Mouse (Mus musculus) monocyte, adult 5-6 weeks (primary cell): ENCODE measurements around the gene Mok. TPM values are rescaled to one million over a fixed set of nuclear protein-coding genes. Genes with fewer than 3 reads are reported as not detected.
"Not testable (repeated sequence)": the region's sequence is repeated elsewhere in the genome, so short reads cannot be mapped to it uniquely, and the experiment has no call there.

Experiments used
- ATAC-seq: fragments of 153-309, 156-312 bp; replicated peaks from 2 replicates; pipeline ENCODE4 v1.8.0; 2017; ENCODE audit warnings: mild to moderate bottlenecking; ENCODE audit not compliant: low TSS enrichment, insufficient number of reproducible peaks, severe bottlenecking, poor library complexity, low FRiP score
- total RNA-seq: library from RNA; stranded (forward); fragments of 200-1000, 200-491, 200-594 nt; gene quantifications from 3 replicates; pipeline ENCODE4 v1.2.3, GENCODE M21; 2017

Gene Mok
- 0.10 to 0.32 TPM in 2 of 3 replicates, not detected in the other for total RNA-seq

DNA sequence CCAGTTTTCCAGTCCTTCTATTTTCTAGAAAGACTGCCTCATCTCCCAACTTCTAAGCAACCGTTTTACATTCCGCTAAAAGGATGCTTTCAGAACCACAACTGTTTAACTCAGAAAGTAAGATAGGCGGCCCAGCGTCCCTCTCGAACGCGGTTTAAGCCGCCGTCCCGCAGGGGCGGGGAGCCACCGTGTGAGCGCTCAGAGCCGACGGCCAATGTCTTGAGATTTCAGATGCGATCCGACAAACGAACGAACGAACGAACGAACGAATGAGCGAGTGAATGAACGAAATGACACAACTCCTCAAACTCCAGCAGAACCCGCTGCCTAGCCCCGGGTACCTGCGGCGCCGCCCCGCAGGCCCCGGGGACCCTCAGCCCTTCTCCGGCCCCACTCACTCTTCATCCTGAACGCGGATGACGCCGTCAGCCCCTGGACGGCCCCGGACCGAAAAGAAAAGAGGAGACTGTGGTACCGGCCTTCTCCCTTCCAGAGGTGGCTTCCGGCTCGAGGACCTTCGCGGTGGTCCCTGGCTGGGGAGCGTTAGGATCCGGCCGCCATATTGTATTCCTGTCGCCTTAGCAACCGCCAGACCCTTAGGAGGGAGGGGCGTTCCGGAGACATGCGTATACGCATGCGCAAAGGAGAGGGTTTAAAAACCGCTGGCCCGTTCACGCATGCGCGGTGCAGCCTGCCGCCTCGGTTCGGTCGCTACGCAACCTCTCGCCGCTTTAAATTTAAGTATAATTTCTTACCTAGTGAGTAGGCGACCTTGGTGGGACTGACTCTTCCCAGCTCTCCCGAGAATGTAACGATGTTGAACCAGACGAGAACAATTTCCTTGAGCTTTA, at the start of gene Mok:
Gene Mok (minus strand): TSS at position 592 of the 851 bp plus-strand sequence.
- peak; percentile 60 for ATAC-seq

DNA sequence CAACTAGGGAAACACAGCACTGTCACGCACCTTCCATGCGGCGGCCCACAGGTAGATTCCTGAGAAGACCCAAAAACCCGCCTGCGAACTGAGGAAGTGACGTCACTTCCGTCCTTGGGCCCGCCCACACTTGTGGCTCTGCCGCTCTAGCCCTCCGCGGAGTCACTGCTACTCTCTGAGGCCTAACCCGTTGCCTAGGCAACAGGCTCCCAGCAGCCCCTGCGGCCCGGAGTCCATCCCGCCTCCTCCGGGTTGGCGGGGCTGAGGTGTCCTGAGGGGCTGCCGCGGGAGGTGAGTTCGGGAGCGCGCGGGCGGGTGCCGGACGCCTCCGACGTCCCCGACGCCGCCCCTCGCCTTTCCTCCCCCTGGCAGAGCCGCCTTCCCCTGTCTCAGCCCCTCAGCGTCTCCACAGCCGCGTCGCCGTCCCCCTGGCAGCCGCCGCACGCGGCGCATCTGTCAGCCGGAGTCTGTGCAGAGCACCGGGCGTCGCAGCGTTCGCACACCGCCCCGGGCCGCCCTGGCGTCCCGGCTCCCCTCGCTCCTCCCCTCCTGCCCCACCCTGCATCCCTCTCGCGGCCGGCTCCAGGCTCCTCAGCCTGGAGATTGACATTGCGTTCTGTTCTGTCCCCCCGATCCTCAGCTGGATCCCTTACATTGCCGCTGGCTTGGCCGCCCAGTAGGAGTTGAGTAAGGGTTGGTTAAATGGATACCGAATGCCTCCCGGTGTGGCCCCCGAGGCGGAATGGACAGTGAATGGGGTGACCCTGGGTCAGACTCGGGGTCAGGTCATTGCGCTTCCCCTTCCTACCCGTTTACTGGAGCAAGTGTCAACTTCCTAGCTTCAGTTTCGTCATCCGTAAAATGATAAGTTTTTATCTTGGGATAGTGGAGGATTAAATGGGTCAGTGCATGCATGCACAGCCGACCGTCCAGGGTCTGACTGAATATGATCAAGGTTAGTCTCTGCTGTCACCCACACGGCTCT, 48.6 kb upstream of the Mok start, which contains the start of the genes Cinp and Tecpr2:
Gene Cinp (minus strand): TSS at position 110 of the 985 bp plus-strand sequence.
Gene Tecpr2 (plus strand): TSS at position 229 of the 985 bp plus-strand sequence.
- ATAC-seq = peak; percentile 97

DNA sequence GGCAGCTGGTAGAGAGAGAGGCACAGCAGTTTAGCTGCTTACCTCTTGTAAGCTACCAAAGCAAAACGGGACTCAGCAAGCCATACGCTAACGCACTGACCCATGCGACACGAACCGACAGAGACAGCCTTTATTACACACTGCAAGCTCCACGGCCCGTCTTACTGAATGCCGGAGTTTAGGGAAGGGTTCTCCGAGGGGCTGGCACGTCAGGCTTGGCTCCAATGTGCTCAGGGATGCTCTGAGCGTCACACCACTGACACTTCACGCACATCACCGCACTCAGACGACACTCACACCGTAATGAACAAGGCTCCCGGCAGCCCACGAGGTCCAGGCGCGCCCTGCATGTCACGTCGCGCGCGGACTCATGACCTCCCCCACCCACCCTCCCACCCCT, 47.9 kb upstream of the Mok start:
- peak; percentile 23 for ATAC-seq

DNA sequence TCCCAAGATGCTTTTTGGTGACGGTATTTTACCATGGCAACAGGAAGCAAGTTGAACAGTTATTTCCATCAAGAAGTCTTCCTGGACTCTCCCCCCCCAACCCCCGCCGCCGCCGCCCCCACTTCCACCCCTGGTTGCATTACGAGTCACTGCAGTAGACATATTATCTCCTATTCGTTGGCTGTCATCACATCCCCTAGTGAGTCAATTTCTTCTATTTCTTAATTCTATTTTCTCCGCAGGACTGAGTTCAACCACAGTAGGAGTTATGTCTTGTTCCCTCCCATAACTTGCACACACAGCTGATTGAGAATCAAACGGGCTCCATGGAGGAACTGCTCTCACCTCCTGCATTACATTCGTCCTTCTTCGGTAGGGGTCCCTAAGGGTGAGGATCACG, 47.4 kb upstream of the Mok start:
- no peak for ATAC-seq

DNA sequence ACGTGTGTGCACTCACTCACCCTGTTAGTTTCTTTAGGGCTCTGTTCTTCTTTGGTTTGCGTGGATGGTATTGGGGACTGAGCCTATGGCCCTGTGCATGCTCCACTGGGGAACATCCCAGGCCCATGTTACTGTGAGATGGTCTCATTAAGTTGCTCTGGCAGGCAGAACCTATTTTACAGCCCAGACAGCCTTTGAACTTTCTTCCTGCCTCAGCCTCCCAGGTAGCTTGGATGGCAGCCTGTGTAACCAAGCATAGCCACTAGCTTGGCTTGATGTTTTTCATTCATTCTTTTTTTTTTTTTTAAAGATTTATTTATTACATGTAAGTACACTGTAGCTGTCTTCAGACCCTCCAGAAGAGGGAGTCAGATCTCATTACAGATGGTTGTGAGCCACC, 44.5 kb upstream of the Mok start:
- no peak for ATAC-seq

DNA sequence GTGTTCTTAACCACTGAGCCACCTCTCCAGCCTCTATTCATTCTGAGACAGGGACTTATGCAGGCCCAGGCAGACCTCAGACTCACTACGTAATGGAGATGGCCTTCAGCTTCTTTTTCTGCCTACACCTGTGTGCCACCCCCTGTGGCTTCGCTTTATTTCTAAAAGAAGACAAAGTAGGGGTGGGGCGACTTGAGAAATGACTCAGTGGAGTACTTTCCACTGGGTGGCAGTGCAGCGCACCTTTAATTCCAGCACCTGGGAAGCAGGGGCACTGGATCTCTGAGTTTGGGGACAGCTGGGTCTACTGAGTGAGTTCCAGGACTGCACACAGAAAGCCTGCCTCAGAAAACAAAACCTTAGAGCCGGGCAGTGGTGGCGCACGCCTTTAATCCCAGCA, 41.6 kb upstream of the Mok start:
- no peak for ATAC-seq

DNA sequence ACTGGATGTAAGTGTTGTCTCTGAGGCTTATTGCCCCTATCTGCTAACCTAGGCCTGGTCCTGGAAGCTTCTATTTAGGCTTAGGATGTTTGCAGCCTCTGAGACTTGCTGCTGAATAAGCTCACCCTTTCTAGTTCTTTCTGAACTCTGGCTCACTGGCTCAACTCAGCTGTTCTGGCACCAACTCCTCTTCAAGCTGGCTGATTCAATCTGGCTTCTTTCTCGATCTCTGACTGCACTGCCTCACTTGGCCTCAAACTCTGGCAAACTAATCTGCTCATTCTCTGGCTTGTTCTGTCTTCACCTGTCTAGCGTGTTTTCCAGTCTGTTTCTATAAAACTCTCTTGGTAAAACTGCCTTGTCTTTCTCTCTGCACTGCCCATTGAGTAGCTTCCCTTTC, 34.6 kb upstream of the Mok start:
- ATAC-seq = no peak

DNA sequence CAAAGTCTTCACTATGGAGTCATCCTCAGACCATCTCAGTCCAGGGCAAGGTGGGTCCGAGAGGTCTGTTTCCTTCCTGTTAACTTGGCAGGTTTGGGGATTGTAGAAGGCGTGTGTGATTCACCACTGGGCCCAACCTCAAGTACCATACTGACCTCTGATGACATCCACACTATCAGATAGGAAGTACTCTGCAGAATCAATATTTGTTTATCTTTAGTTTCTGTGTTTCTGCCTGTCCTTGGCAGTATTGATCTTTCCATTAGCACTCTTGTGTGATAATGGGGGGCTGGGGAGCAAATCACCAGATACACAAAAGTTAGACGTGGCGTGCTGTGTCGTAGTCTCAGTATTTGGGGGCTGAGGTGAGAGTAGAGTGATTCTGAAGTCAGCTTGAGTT, 30.5 kb upstream of the Mok start:
- no peak for ATAC-seq

DNA sequence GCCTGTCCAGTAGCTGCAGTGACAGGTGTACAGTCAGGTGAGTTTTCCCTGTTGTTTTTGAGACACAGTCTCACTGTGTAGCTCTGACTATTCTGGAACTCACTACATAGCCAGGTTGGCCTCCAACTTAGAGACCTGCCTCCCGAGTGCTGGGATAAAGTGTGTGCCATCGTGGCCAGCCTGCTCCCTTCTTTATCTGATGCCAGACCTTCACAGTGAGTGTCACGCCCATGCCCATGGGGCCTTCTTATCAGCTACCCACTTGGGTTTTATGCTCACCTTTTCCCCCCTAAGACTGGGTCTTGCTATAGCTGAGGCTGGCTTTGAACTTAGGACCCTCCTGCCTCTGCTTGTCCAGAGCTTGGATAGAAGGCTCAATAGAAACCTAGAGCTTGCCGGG, 29.4 kb upstream of the Mok start:
- ATAC-seq = no peak

DNA sequence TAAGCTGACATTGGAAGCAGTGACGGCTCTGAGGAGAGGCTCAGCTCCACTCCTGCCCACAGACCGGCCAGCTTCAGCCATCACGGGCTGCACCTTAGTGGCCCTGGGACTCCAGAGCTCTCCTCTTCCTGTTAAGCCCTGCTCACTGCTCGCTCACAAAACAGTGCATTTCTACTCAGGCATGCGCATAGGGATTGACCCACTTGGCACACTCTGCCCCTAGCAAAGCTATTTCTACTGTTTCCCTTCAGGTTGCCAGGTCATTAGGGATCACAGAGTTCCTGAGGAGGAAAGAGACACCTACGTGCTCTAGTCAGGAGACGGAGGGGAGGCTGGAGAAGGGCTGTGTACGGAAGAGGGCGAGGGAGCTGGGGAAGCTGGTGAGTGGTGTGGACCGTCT, 25.2 kb upstream of the Mok start:
- ATAC-seq = no peak

DNA sequence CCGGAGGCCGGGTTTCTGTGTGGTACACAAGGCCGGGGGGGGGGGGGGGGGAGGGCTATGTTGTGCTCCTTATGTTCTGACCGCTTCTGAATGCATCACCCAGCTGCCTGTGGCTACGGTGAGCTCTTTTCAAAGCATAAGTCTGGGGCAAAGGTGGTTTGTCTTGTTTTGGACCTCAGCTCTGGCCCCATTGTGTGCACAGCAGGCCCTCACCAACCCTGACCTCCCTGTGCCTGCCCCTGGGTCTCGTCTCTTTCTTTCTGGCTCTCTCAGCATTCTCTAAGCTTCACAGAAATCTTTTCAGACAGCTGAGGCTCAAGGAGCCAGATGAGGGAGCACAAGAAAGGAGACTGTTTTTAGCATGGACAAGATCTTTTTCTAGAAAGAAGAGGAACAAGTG, 24.8 kb upstream of the Mok start:
- ATAC-seq = no peak

DNA sequence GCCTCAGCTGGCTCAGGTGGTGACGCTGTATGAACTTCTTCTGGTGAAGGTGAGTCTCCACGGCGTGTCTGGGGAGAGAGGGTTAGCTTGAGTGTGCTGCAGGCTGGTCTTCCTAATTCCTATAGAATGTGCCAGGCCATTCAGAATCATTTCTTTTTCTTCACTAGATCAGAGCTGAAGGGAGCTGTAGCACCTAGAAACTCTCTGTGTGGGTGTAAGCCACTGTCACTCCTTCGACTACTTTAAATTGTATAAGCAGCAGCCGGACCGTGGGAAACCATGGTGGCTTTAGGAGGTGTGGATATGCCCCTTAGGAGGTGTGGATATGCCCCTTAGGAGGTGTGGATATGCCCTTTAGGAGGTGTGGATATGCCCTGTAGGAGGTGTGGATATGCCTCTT, 23.3 kb upstream of the Mok start:
- no peak for ATAC-seq

DNA sequence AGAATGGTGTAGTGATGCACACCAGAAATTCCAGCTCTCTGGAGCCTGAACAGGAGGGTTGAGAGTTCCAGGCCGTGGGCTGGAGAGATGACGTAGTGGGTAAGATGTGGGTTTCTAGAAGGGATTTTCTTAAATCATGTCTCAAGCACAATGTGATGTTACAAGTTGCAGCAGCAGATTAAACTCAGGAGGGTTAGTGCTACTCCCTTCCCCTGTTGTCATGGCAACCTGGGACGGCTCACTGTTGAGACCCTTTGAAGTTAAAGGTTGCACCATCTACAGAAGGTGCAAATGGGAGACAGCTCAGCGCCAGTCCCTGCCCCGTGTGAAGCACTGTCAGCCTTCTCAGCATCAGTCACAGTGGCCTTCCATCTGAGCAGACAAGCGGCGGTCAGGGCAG, 20.5 kb upstream of the Mok start:
- ATAC-seq = no peak

DNA sequence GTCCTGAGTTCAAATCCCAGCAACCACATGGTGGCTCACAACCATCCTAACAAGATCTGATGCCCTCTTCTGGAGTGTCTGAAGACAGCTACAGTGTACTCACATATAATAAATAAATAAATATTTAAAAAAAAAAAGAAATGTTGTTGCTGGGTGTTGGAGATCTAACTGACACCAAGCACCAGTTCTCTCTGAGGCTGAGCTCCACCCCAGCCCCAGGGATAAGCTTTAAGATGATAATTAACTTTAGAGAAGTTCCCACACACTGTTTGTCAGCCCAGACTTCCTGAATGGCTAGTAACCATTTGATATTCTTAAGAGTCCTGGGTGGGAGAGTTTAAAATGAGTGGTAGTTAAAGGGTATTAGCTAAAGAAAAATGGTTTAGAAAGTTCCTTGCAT, 19.6 kb upstream of the Mok start:
- ATAC-seq = no peak

DNA sequence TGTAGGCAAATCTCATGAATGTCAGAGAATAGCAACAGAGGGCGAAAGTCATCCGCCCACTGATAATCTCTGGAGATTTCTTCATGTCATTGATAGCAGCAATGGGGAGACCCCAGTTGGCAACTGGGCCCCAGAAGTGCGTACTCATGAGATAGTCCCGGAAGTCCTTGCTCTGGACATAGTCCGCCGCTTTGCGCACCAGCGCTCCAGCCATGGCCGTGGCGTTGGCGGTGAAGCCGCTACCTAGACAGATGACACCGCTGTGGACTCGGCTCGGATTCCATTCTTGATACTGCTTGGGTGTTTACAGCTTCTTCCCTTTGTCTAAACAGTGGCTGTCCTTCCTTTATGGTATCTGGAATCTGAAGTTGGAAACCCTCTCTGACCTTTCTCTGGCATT, 17.9 kb upstream of the Mok start:
- ATAC-seq = not testable (repeated sequence)

DNA sequence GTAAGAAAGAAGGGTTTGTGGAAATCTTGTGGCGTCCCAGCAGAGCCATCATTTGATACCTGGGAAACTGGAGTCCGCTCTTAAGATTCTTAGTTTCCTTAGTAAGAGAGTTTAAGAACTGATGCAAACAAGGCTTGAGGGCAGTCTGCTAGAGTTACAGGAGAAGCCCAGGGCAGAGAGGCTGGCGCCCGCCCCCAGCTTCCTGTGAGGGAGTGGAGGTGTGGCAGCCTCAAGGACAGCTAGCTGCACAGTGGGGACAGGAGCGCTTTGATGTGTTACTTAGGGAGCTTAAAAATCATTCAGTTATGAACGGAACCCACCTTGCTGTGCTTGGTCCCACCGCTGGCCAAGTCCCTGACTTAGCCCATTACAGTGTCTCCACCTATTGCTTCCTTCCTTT, 16.5 kb upstream of the Mok start:
- no peak for ATAC-seq

DNA sequence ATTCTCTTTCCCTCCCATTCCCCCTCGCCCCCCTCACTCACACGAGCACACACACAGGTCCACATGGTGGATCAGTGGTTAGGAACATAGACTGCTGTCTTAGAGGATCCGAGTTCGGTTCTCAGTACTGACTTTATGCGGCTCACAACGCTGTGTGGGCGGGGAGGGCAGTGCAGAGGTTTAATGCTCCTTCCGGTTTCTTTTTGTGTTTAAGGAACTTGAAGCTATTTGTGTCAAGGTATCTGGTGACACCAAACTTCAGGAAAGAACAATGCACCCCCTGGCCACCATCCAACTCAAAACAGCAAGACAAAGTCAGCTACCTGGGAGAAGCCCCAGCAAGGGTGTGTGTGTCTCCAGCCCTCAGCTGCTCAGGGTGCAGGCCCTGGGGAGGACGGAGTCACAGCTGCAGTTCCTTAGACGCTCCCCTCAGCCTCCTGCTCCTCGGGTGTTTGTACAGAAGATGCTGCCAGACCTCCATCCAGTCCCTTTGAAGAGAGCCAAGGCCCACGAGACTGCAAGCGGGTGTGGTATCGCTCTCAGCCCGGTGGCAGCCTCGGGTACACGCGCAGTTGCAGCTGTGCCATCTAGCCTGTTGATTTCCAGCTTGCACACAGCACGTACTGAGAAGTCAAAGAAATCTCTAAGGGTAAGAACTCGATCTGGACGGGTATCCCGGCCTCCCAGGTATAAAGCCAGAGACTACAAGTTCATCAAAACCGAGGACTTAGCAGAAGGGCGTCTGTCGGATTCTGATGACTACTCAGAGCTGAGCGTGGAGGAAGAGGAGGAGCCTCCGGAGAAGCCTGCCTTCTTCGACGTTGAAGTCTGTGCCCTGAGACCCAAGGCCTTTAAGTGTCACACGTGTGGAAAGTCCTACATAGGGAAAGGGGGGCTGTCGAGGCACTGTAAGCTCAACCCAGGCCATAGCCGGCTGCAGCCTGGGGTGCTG, 14.3 kb upstream of the Mok start:
- ATAC-seq = peak; percentile 24

DNA sequence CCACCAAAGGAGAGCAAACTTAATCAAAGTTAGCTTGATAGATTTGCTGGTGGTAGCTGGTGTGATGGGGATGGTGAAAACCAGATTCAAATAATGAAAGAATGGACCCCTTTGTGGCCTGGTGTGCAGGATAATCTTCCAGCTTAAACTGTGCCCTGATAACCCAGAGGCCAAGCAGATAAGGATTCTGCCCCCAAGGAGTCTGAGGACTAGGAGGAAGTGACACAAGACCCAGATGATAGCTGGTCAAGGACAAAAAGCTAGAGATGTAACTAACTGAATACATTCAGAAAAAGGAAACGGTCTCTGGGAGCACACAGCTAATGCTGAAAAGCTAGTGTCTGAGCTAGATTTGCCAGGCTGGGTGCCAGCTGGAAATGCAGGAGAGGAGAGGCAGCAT, 11.2 kb upstream of the Mok start:
- no peak for ATAC-seq
